Mouse (Mus musculus) neutrophil, adult 83 days (primary cell): ENCODE measurements around the gene Btbd35f14. TPM values are rescaled to one million over a fixed set of nuclear protein-coding genes. Genes with fewer than 3 reads are reported as not detected.

Source experiments
- total RNA-seq, 2 experiments: library from RNA; stranded (reverse); gene quantifications; one replicate each; pipeline ENCODE4 v1.2.4; 2023

Gene Btbd35f14
- total RNA-seq, result not detected

DNA sequence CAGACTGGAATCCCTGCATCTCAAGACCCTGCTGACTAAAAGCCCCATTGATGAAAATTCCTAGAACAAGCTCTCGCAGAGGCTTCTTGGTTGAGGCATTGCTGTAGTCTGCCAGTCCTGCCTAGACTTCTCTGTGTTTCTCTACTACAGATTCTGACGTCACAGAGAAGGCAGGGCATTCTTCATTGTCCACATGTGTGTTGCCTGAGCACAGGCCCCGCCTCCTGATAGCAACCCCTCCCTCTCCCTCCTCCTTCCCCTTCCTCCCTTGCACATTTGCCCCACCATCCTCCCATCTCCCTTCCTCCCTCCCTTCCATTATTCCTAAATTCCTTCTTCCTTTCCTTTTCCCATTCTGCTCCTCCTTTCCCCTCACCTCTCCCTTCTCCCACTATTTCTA, at the start of gene Btbd35f14:
Btbd35f14 (minus strand) TSS at position 101 of the 400 bp plus-strand sequence.

DNA sequence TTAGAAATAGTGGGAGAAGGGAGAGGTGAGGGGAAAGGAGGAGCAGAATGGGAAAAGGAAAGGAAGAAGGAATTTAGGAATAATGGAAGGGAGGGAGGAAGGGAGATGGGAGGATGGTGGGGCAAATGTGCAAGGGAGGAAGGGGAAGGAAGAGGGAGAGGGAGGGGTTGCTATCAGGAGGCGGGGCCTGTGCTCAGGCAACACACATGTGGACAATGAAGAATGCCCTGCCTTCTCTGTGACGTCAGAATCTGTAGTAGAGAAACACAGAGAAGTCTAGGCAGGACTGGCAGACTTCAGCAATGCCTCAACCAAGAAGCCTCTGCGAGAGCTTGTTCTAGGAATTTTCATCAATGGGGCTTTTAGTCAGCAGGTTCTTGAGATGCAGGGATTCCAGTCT, 45.3 kb downstream of the Btbd35f14 start, which contains the start of gene Btbd35f13:
Btbd35f13 (plus strand) TSS at position 301 of the 400 bp plus-strand sequence.

Other genes with a start within 250 kb of the Btbd35f14 start
- gene Btbd35f15, start 125.0 kb downstream of the Btbd35f14 start, total RNA-seq, result not detected
- gene Btbd35f13, start 45.2 kb downstream of the Btbd35f14 start, total RNA-seq, result not detected